Mouse (Mus musculus) neural tube, embryonic 10.5 days (tissue): ENCODE measurements around the gene Mecom.
"Not testable (repeated sequence)": the region's sequence is repeated elsewhere in the genome, so short reads cannot be mapped to it uniquely, and the experiment has no call there.

Source experiments
- DNase-seq: peaks from one replicate; pipeline ENCODE4 v3.0.0-alpha.2; 2017; ENCODE audit warnings: low spot score; ENCODE audit errors: extremely low spot score

The Mecom gene

GRCm38 (mm10) chr3:30547908-30548307 lies at the start of gene Mecom:
TSS of gene Mecom (minus strand) at chr3:30548008.
- DNase-seq = no peak

DNA sequence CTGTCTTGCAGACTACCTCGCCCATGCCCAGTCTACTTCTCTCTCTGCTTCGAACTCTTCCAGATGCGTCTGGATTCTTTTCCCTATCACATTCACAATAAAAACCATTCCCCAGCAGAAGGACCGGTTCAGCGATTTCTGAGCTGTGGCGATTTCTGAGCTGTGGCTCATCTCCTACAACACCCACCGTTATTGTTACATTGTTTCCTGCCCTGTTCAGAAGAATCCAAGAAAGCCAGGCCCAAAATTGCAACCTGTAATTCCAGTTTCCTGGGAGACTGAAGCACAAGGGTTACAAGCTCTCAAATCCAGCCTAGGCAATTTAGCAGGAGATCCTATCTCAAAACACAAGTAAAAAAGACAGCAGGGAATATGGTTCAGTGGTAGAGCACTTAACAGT lies 49.5 kb upstream of the Mecom start:
- DNase-seq = no peak

GRCm38 (mm10) chr3:30595111-30595832 lies 47.5 kb upstream of the Mecom start:
- peak; percentile 70 for DNase-seq

DNA sequence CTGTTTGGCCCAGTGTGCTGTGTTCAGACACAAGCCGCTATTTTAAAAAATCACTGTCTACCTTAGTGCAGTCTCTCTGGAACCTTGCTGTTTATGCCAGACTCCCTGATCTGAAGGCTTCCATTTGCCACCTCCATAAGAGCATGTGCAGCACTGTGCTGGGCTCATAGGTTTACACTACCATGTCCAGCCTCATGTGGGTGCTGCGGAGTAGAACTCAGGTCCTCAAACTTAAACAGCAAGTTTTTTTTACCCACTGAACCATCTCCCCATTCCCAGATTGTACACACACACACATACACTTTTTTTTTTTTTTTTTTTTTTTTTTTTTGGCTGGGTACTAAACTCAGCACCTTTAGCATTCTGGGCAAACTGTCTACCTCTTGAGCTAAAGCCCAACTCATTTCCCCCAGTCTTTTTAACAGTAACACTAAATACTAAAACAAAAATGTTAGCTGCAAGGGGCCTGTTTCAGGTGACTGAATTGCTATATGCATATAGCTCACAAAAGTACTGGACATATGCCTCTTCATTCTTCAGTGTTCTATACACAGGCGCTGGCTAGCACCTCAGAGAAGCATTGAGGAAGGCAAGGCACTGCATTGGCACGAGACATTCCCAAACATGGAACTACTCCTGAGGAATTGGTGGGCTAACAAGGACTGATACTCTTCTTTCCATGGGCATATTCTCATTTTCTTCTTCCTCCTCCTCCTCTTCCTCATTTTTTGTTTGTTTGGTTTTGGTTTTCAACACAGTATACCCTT lies 46.1 kb upstream of the Mecom start:
- no peak for DNase-seq

GRCm38 (mm10) chr3:30592418-30592853 lies 44.6 kb upstream of the Mecom start:
- DNase-seq = peak; percentile 31

- DNase-seq = no peak
These were observed 41.1 kb upstream of the Mecom start for GRCm38 (mm10) chr3:30588865-30589264.

DNA sequence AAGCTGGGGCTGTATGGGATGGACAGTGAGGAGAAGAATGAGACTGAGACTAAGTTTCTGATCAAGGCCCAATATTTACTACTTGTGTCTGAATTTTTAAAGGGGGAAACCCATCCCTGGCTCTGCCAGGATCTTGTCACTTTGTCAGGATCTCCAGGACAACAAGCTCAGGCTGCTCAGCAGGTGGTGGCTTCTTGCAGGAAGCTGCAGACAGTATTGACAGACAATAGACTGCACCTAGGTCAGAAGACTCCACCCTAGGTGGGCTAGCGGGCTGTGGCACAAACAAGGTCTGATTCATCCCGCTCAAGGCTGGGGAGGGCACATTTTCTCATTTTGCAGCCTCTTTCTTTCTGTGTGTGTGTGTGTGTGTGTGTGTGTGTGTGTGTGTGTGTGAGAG lies 25.7 kb upstream of the Mecom start:
- no peak for DNase-seq

DNA sequence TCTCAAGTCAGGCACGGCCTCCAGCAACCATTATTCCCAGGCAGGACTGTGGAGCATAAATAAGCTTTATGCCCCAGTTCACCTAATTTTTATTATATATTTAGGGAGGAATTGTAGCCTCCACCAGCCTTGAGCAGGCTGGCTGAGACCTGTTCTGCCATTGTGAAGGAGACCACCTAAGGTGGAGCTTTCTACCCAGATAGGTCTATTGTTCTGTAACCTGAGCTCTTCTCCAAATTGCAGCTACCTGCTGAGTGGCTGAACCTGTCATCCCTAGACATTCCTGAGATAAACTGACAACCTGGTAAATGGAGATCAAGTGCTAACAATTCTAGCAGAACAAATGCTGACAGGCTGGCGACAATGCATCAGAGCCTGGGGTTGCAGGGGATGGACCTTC lies 18.5 kb upstream of the Mecom start:
- not testable (repeated sequence) for DNase-seq

GRCm38 (mm10) chr3:30560677-30561314 lies 13.0 kb upstream of the Mecom start:
- DNase-seq = no peak

- no peak for DNase-seq
These were observed 5.9 kb upstream of the Mecom start for GRCm38 (mm10) chr3:30553741-30554140.

- DNase-seq = no peak
These were observed 2.4 kb upstream of the Mecom start for GRCm38 (mm10) chr3:30550218-30550617.

- no peak for DNase-seq
These were observed 1.1 kb upstream of the Mecom start for GRCm38 (mm10) chr3:30548928-30549327.

- DNase-seq = no peak
These were observed 908 bp downstream of the Mecom start for GRCm38 (mm10) chr3:30546831-30547369.

GRCm38 (mm10) chr3:30546366-30546765 lies 1.4 kb downstream of the Mecom start:
- no peak for DNase-seq

- DNase-seq = no peak
These were observed 2.6 kb downstream of the Mecom start for GRCm38 (mm10) chr3:30545246-30545645.

DNA sequence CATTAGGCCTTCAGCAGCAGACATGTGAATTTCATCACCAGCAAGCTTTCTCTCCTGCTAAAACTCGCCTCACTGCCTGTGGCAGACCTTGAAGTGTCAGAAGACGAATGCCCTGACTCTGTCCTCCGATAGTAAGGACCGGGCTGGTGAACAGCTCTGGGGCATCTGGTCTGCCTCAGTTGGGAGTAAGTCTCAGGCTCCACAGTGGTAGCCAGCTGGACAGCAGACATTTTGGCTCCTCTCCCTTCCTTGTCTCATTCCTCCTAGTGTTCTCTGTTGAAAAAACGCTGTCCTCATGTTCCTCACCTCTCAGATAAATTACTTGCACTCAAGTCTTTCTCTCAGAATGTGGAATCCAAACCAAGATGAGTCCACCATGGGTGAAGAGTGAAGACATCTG lies 3.5 kb downstream of the Mecom start:
- DNase-seq = no peak

DNA sequence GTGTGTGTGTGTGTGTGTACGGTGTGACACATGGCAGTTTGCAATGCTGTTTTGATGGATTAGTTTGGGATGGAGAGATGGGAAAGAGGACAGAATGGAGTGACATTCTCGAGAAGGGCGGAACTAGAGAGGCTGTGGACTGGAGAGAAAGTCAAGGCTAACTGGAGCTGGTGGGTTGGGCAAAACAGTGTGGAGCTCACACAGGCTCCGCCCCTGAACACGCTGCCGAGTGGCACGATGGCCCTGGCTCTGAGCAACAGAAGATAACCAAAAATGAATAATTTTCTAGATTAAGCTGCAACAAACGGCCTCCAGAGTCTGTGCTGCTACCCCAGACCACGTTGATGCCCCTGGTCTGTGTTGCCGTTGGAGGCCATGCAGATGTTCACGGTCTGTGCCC lies 12.0 kb downstream of the Mecom start:
- DNase-seq = no peak

DNA sequence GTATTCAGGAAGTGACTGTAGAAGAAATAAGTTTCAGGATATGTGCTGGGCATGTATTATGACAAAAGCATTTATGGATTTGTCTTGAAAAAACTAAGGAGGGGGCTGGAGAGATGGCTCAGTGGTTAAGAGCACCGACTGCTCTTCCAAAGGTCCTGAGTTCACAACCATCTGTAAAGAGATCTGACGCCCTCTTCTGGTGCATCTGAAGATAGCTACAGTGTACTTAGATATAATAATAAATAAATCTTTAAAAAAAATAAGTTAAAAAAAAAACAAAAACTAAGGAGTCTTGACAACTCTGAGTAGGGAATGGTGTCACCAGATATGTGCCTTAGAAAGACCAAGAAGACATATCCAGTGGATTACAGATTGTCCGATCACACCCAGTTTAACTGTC lies 27.1 kb downstream of the Mecom start:
- not testable (repeated sequence) for DNase-seq

DNA sequence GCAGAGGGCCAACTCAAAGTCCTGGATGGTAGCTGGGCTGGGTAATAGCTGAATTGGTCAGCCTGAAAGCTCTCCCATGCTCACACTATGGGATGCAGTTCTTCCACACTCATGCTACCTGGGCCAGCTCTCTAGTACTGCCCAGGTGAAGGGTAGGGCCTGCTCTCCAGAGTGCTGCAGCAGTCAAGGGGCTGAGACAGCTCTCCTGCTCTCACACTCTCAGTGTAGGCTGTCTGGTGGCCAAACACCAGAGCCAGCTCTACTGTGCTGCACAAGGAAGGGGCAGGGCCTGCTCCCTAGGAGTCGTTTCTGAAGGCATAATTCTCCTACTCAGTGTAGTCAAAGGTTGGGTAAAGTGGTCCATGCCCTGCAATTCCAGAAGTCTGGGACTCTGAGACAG lies 28.4 kb downstream of the Mecom start:
- no peak for DNase-seq

DNA sequence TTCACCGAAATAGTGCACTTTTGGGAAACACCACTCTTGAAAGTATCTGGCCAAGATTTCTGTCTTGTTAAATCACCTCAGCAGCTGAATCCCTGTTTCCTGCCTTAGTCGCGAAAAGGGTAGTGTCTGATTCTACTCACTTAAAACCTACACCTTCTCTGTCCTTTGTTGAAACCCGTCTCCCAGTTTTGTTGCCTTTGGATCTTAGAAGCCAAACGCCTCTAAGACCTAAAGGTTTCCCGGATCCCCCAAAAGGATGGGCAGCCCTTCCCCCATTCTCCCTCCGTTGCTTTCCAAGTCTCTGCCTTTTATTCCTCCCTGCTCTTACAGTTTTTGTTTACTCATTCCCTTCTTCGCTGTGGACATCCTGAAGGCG lies 32.0 kb downstream of the Mecom start:
- no peak for DNase-seq

- DNase-seq = peak; percentile 88
These were observed 32.7 kb downstream of the Mecom start for GRCm38 (mm10) chr3:30514901-30515794.
